Mouse (Mus musculus) gastrocnemius, adult 2 months (tissue): ENCODE results near the gene Gprasp1. TPM values are rescaled to one million over a fixed set of nuclear protein-coding genes. Genes with fewer than 3 reads are reported as not detected.
"Not testable (repeated sequence)": the region's sequence is repeated elsewhere in the genome, so short reads cannot be mapped to it uniquely, and the experiment has no call there.

ENCODE experiments used
- DNase-seq: peaks from one replicate; pipeline ENCODE4 v3.0.0; 2022
- H3K27ac ChIP-seq: fragments of 200-600 bp; 2 replicates; pipeline ENCODE4 v1.8.1; 2022; ENCODE audit warnings: mild to moderate bottlenecking
- H3K4me3 ChIP-seq: fragments of 200-600 bp; 2 replicates; pipeline ENCODE4 v1.8.1; 2022; ENCODE audit warnings: mild to moderate bottlenecking, moderate library complexity
- CTCF ChIP-seq: fragments of 200-600 bp; IDR thresholded peaks from 2 replicates; pipeline ENCODE4 v1.8.1; 2022; ENCODE audit warnings: antibody characterized with exemption, mild to moderate bottlenecking, moderate library complexity
- intact Hi-C: fragments of 180-260 bp; cut with DNase I; formaldehyde crosslinking; loops from one replicate; pipeline ENCODE4 v1.15.1; 2025
- microRNA-seq: library from miRNA; unstranded; fragments of <30 nt; microRNA quantifications from one replicate; pipeline ENCODE4 v1.2.0, GENCODE M21; 2021
- total RNA-seq, 2 experiments: library from RNA; stranded (reverse); gene quantifications; 2 replicates each; pipeline ENCODE4 v1.2.3; 2021

Gprasp1 gene
- total RNA-seq, 2 experiments from 2014 or later: 17.6 to 30.1 TPM

- DNase-seq: no peak
- intact Hi-C loops: loop anchor here (5.0 kb wide), 1 partner anchor 39 kb away; no protein-coding TSS in a partner anchor
- Histone ChIP-seq H3K4me3 (no peak overlapping the region), H3K27ac (no peak overlapping the region)
- no peak for TF ChIP-seq CTCF
These were observed 49.0 kb downstream of the Gprasp1 start for GRCm38 (mm10) chrX:135791536-135791935.

- DNase-seq: no peak
- TF ChIP-seq CTCF: no peak
- Histone ChIP-seq H3K4me3 (no peak overlapping the region), H3K27ac (no peak overlapping the region)
- intact Hi-C loops: loop anchor here (5.0 kb wide), 1 partner anchor 40 kb away; no protein-coding TSS in a partner anchor
These were observed 49.8 kb downstream of the Gprasp1 start for GRCm38 (mm10) chrX:135792326-135792725.

- intact Hi-C loops, DNase-seq, H3K27ac ChIP-seq: not testable (repeated sequence)
These were observed 53.2 kb downstream of the Gprasp1 start for GRCm38 (mm10) chrX:135795591-135796304.

GRCm38 (mm10) chrX:135796305-135797211 is 54.0 kb downstream of the Gprasp1 start:
- peak overlapping the region; percentile 72 for H3K4me3 ChIP-seq
- intact Hi-C loops, DNase-seq: not testable (repeated sequence)
- H3K27ac ChIP-seq: peak overlapping the region; percentile 24; the same call in 1 of the 2 replicates

More at GRCm38 (mm10) chrX:135795591-135796304, 53.2 kb downstream of the Gprasp1 start:
- H3K4me3 ChIP-seq: peak overlapping the region; percentile 72

GRCm38 (mm10) chrX:135797212-135797644 is 54.7 kb downstream of the Gprasp1 start, which contains the start of gene Bhlhb9:
Bhlhb9 (plus strand) TSS chrX:135797594.
- Histone ChIP-seq H3K27ac (peak within 1 kb of the TSS; percentile 24; the same call in 1 of the 2 replicates), H3K4me3 (peak within 1 kb of the TSS; percentile 72)
- peak; percentile 38 for DNase-seq
- intact Hi-C loops: not testable (repeated sequence)
- TF ChIP-seq CTCF: peak; percentile 62

- H3K27ac ChIP-seq: no peak overlapping the region
- intact Hi-C loops: no loop called here
- no peak overlapping the region for H3K4me3 ChIP-seq
- DNase-seq: no peak
- TF ChIP-seq CTCF: no peak
These were observed 61.6 kb downstream of the Gprasp1 start for GRCm38 (mm10) chrX:135804149-135804548.

- H3K4me3 ChIP-seq: no peak overlapping the region
- DNase-seq: no peak
- TF ChIP-seq CTCF: peak; percentile 80
- no peak overlapping the region for H3K27ac ChIP-seq
- intact Hi-C loops: loop anchor here (2.0 kb wide), 1 partner anchor 157 kb away; no protein-coding TSS in a partner anchor
These were observed 63.2 kb downstream of the Gprasp1 start for GRCm38 (mm10) chrX:135805780-135806179.

GRCm38 (mm10) chrX:135835896-135836295 is 93.4 kb downstream of the Gprasp1 start:
- intact Hi-C loops, H3K27ac ChIP-seq, H3K4me3 ChIP-seq, DNase-seq: not testable (repeated sequence)

GRCm38 (mm10) chrX:135837896-135838295 is 95.4 kb downstream of the Gprasp1 start:
- DNase-seq: no peak
- Histone ChIP-seq H3K27ac (no peak overlapping the region), H3K4me3 (no peak overlapping the region)
- no peak for TF ChIP-seq CTCF
- intact Hi-C loops: no loop called here

GRCm38 (mm10) chrX:135838521-135839360 is 96.2 kb downstream of the Gprasp1 start, which contains the start of gene Gprasp2:
Gprasp2 (plus strand) TSS chrX:135839034.
- H3K27ac ChIP-seq, intact Hi-C loops: not testable (repeated sequence)
- peak within 1 kb of the TSS; percentile 59 for H3K4me3 ChIP-seq
- DNase-seq: peak; percentile 16

- intact Hi-C loops, H3K27ac ChIP-seq: not testable (repeated sequence)
- peak overlapping the region; percentile 59 for H3K4me3 ChIP-seq
- DNase-seq: peak; percentile 15
- TF ChIP-seq CTCF: peak; percentile 47
These were observed 97.2 kb downstream of the Gprasp1 start for GRCm38 (mm10) chrX:135839397-135840391.

Small RNAs within 50 kb of the gene (microRNA-seq; reads per million reads assigned to microRNA genes)
- gene Mir1970 (not detected), gene Mir7646 (not detected)

Other genes with a start within 250 kb of the Gprasp1 start
- not detected for gene AV320801, start 248.1 kb upstream of the Gprasp1 start, total RNA-seq
- not detected for gene Nxf7, start 144.0 kb upstream of the Gprasp1 start, total RNA-seq
- not detected for gene Prame, start 115.0 kb upstream of the Gprasp1 start, total RNA-seq
- not detected for gene Tcp11x2, start 48.9 kb upstream of the Gprasp1 start, total RNA-seq
- not detected for gene Tmsb15a, start 17.5 kb upstream of the Gprasp1 start, total RNA-seq
- gene Armcx5, start within 50 bp of the Gprasp1 start, total RNA-seq: 1 to 10 TPM; 4.2 TPM
- 1 to 10 TPM; 2.3 to 3.1 TPM for gene Bhlhb9, start 54.9 kb downstream of the Gprasp1 start, total RNA-seq
- 1 to 10 TPM in 1 of 2 experiments, under 1 TPM in 1; 0.79 to 3.6 TPM for gene Gprasp2, start 96.3 kb downstream of the Gprasp1 start, total RNA-seq